Mouse (Mus musculus) limb, embryonic 15.5 days (tissue): ENCODE results near the gene Rnf166. TPM values are rescaled to one million over a fixed set of nuclear protein-coding genes. Genes with fewer than 3 reads are reported as not detected.

ENCODE experiments used
- ATAC-seq: fragments of 200-750 bp; cut with Nextera tagmentation; 2 replicates; pipeline ENCODE4 v1.8.0; 2017; ENCODE audit warnings: low read depth, moderate TSS enrichment; ENCODE audit not compliant: insufficient number of reproducible peaks, low FRiP score, low TSS enrichment
- H3K27ac ChIP-seq: fragments of 300-500 bp; sonication (generic); 2 replicates; pipeline ENCODE4 v1.5.1; 2015; ENCODE audit warnings: moderate library complexity, mild to moderate bottlenecking, inconsistent platforms
- H3K27me3 ChIP-seq: fragments of 300-500 bp; sonication (generic); 2 replicates; pipeline ENCODE4 v1.6.1; 2015; ENCODE audit warnings: inconsistent platforms
- H3K36me3 ChIP-seq: fragments of 300-500 bp; sonication (generic); 2 replicates; pipeline ENCODE4 v1.6.1; 2015; ENCODE audit warnings: inconsistent platforms
- H3K4me1 ChIP-seq: fragments of 300-500 bp; sonication (generic); 2 replicates; pipeline ENCODE4 v1.6.1; 2015; ENCODE audit warnings: inconsistent platforms
- H3K4me2 ChIP-seq: fragments of 300-500 bp; sonication (generic); 2 replicates; pipeline ENCODE4 v1.6.1; 2015; ENCODE audit warnings: mild to moderate bottlenecking, inconsistent platforms
- H3K4me3 ChIP-seq: fragments of 300-500 bp; sonication (generic); 2 replicates; pipeline ENCODE4 v1.5.1; 2015; ENCODE audit warnings: mild to moderate bottlenecking, inconsistent platforms
- H3K9ac ChIP-seq: fragments of 300-500 bp; sonication (generic); 2 replicates; pipeline ENCODE4 v1.6.1; 2015; ENCODE audit warnings: inconsistent platforms
- H3K9me3 ChIP-seq: fragments of 300-500 bp; sonication (generic); 2 replicates; pipeline ENCODE4 v1.6.1; 2016; ENCODE audit warnings: inconsistent platforms
- WGBS: fragments of 180-500 bp; shearing (Covaris S2); methylation state at CpG from one replicate; pipeline ENCODE4 v1.1.7; 2015; 5-methylcytosine and 5-hydroxymethylcytosine counted together
- polyA plus RNA-seq: library from polyadenylated mRNA; unstranded; fragments of >200 nt; fragmentation: Nextera tagmentation; extraction: Ambion mirVana; gene quantifications from 2 replicates; pipeline ENCODE4 v1.2.1, GENCODE M21; 2015

The Rnf166 gene
- polyA plus RNA-seq, 1 experiment from 2014 or later: 51.0 TPM

- 0 out of 2 replicates have a peak overlapping the region, but pooled peaks have one; percentile 18 for H3K27ac ChIP-seq
- no peak overlapping the region for H3K4me2 ChIP-seq
- H3K36me3 ChIP-seq: 0 out of 2 replicates have a peak, but pooled peaks cover under 1% of the 10 kb centered on the region
- no peak overlapping the region for H3K4me3 ChIP-seq
- H3K27me3 ChIP-seq: no peaks in the 10 kb centered on the region
- 54% methylated on average over 3 of the region's 3 CpGs for WGBS
- H3K9ac ChIP-seq: no peak overlapping the region
- no peaks in the 10 kb centered on the region for H3K9me3 ChIP-seq
- peaks cover 28% of the 10 kb centered on the region for H3K4me1 ChIP-seq
- ATAC-seq: no peak
These were observed 30.7 kb downstream of the Rnf166 start for GRCm38 (mm10) chr8:122445203-122445602.

- WGBS: 4% methylated on average over 19 of the region's 19 CpGs
These were observed 31.7 kb downstream of the Rnf166 start for GRCm38 (mm10) chr8:122444058-122444748.

GRCm38 (mm10) chr8:122443262-122444006 is 32.4 kb downstream of the Rnf166 start, which contains the start of gene Mvd:
TSS of gene Mvd (minus strand) at chr8:122443422.
- under 1% methylated on average over 47 of the region's 47 CpGs for WGBS
- peak; percentile 99 for ATAC-seq
- Histone ChIP-seq H3K9ac (peak within 1 kb of the TSS; percentile 68), H3K9me3 (no peaks in the 10 kb centered on the region), H3K27ac (peak within 1 kb of the TSS; percentile 95), H3K4me2 (peak within 1 kb of the TSS; percentile 98), H3K4me1 (peaks cover 28% of the 10 kb centered on the region), H3K36me3 (peaks cover 13% of the 10 kb centered on the region; the same call in 1 of the 2 replicates), H3K27me3 (no peaks in the 10 kb centered on the region), H3K4me3 (peak within 1 kb of the TSS; percentile 74)

More at GRCm38 (mm10) chr8:122444058-122444748, 31.7 kb downstream of the Rnf166 start:
- H3K4me1 ChIP-seq: peaks cover 28% of the 10 kb centered on the region
- no peaks in the 10 kb centered on the region for H3K27me3 ChIP-seq
- peak overlapping the region; percentile 74 for H3K4me3 ChIP-seq
- peak overlapping the region; percentile 95 for H3K27ac ChIP-seq
- ATAC-seq: 0 out of 2 replicates have a peak, but pooled peaks have one; percentile 36
- H3K9ac ChIP-seq: peak overlapping the region; percentile 68
- H3K4me2 ChIP-seq: peak overlapping the region; percentile 98
- H3K9me3 ChIP-seq: no peaks in the 10 kb centered on the region
- H3K36me3 ChIP-seq: peaks cover 9% of the 10 kb centered on the region; the same call in 1 of the 2 replicates

- ATAC-seq: no peak
- Histone ChIP-seq H3K9me3 (no peaks in the 10 kb centered on the region), H3K4me3 (peak overlapping the region; percentile 74), H3K27ac (peak overlapping the region; percentile 75), H3K4me1 (peaks cover 31% of the 10 kb centered on the region), H3K4me2 (peak overlapping the region; percentile 98), H3K27me3 (no peaks in the 10 kb centered on the region), H3K9ac (peak overlapping the region; percentile 55), H3K36me3 (peaks cover 20% of the 10 kb centered on the region)
- under 1% methylated on average over 12 of the region's 12 CpGs for WGBS
These were observed 33.1 kb downstream of the Rnf166 start for GRCm38 (mm10) chr8:122442781-122443180.

- peaks cover 31% of the 10 kb centered on the region for H3K4me1 ChIP-seq
- no peaks in the 10 kb centered on the region for H3K9me3 ChIP-seq
- H3K36me3 ChIP-seq: peaks cover 24% of the 10 kb centered on the region
- H3K4me2 ChIP-seq: peak overlapping the region; percentile 98
- peak overlapping the region; percentile 74 for H3K4me3 ChIP-seq
- H3K27me3 ChIP-seq: no peaks in the 10 kb centered on the region
- WGBS: 18% methylated on average over 7 of the region's 7 CpGs
- H3K9ac ChIP-seq: peak overlapping the region; percentile 55
- peak overlapping the region; percentile 75; the same call in 1 of the 2 replicates for H3K27ac ChIP-seq
- ATAC-seq: no peak
These were observed 33.5 kb downstream of the Rnf166 start for GRCm38 (mm10) chr8:122442356-122442755.

GRCm38 (mm10) chr8:122441326-122441725 is 34.5 kb downstream of the Rnf166 start:
- Histone ChIP-seq H3K4me3 (no peak overlapping the region), H3K27me3 (no peaks in the 10 kb centered on the region), H3K9me3 (no peaks in the 10 kb centered on the region), H3K27ac (no peak overlapping the region), H3K9ac (no peak overlapping the region), H3K4me1 (peaks cover 31% of the 10 kb centered on the region), H3K36me3 (peaks cover 34% of the 10 kb centered on the region), H3K4me2 (no peak overlapping the region)
- no peak for ATAC-seq
- 96% methylated on average over 1 of the region's 1 CpGs for WGBS

- Histone ChIP-seq H3K4me3 (no peak overlapping the region), H3K27me3 (no peaks in the 10 kb centered on the region), H3K9me3 (no peaks in the 10 kb centered on the region), H3K36me3 (peaks cover 50% of the 10 kb centered on the region), H3K4me2 (no peak overlapping the region), H3K27ac (no peak overlapping the region), H3K4me1 (peaks cover 16% of the 10 kb centered on the region), H3K9ac (no peak overlapping the region)
- 96% methylated on average over 16 of the region's 16 CpGs for WGBS
- no peak for ATAC-seq
These were observed 36.5 kb downstream of the Rnf166 start for GRCm38 (mm10) chr8:122439336-122439735.

- no peak overlapping the region for H3K9ac ChIP-seq
- H3K4me2 ChIP-seq: no peak overlapping the region
- H3K27ac ChIP-seq: peak overlapping the region; percentile 17; the same call in 1 of the 2 replicates
- peaks cover 57% of the 10 kb centered on the region for H3K36me3 ChIP-seq
- no peak overlapping the region for H3K4me3 ChIP-seq
- H3K9me3 ChIP-seq: no peaks in the 10 kb centered on the region
- ATAC-seq: no peak
- peaks cover 19% of the 10 kb centered on the region for H3K4me1 ChIP-seq
- 86% methylated on average over 13 of the region's 13 CpGs for WGBS
- H3K27me3 ChIP-seq: no peaks in the 10 kb centered on the region
These were observed 38.0 kb downstream of the Rnf166 start for GRCm38 (mm10) chr8:122437708-122438331.

GRCm38 (mm10) chr8:122436586-122437125 is 39.2 kb downstream of the Rnf166 start:
- Histone ChIP-seq H3K27me3 (no peaks in the 10 kb centered on the region), H3K36me3 (peaks cover 57% of the 10 kb centered on the region), H3K9me3 (no peaks in the 10 kb centered on the region), H3K27ac (no peak overlapping the region), H3K9ac (no peak overlapping the region), H3K4me2 (no peak overlapping the region), H3K4me1 (peaks cover 20% of the 10 kb centered on the region), H3K4me3 (no peak overlapping the region)
- WGBS: 86% methylated on average over 20 of the region's 20 CpGs
- ATAC-seq: no peak

GRCm38 (mm10) chr8:122436146-122436545 is 39.7 kb downstream of the Rnf166 start:
- no peak overlapping the region for H3K4me2 ChIP-seq
- WGBS: 93% methylated on average over 9 of the region's 9 CpGs
- ATAC-seq: no peak
- H3K36me3 ChIP-seq: peaks cover 57% of the 10 kb centered on the region
- no peak overlapping the region for H3K9ac ChIP-seq
- H3K27ac ChIP-seq: no peak overlapping the region
- no peak overlapping the region for H3K4me3 ChIP-seq
- H3K9me3 ChIP-seq: no peaks in the 10 kb centered on the region
- H3K27me3 ChIP-seq: no peaks in the 10 kb centered on the region
- H3K4me1 ChIP-seq: peaks cover 25% of the 10 kb centered on the region

GRCm38 (mm10) chr8:122435375-122435774 is 40.5 kb downstream of the Rnf166 start:
- Histone ChIP-seq H3K36me3 (peaks cover 57% of the 10 kb centered on the region), H3K9ac (no peak overlapping the region), H3K4me2 (no peak overlapping the region), H3K9me3 (no peaks in the 10 kb centered on the region), H3K4me1 (peaks cover 30% of the 10 kb centered on the region), H3K4me3 (no peak overlapping the region), H3K27ac (no peak overlapping the region), H3K27me3 (no peaks in the 10 kb centered on the region)
- 93% methylated on average over 6 of the region's 6 CpGs for WGBS
- no peak for ATAC-seq
